Mouse (Mus musculus) liver, embryonic 14.5 days (tissue): ENCODE results near the gene Zfp57. TPM values are rescaled to one million over a fixed set of nuclear protein-coding genes. Genes with fewer than 3 reads are reported as not detected.
A peak's percentile ranks its signal among the peaks of the same experiment; 100 is the strongest.

Experiments used
- ATAC-seq: fragments of 200-750 bp; cut with Nextera tagmentation; 2 replicates; pipeline ENCODE4 v1.8.0; 2017; ENCODE audit warnings: moderate number of reproducible peaks, mild to moderate bottlenecking, moderate library complexity; ENCODE audit not compliant: insufficient read depth
- DNase-seq, 3 experiments: peaks; one replicate each; pipeline ENCODE4 v3.0.0-alpha.2; 2012 to 2013; ENCODE audit warnings: low read depth in 3 of 3, low spot score in 3 of 3
- H3K27ac ChIP-seq: fragments of 300-500 bp; sonication (generic); 2 replicates; pipeline ENCODE4 v1.5.1; 2014; ENCODE audit warnings: moderate library complexity, mild to moderate bottlenecking, control low read depth, inconsistent platforms
- H3K27me3 ChIP-seq: fragments of 300-500 bp; sonication (generic); 2 replicates; pipeline ENCODE4 v1.6.1; 2014; ENCODE audit warnings: mild to moderate bottlenecking, low read length, moderate library complexity; ENCODE audit not compliant: control insufficient read depth, insufficient read depth
- H3K36me3 ChIP-seq: fragments of 300-500 bp; sonication (generic); replicated peaks from 2 replicates; pipeline ENCODE4 v1.6.1; 2014; ENCODE audit warnings: low read depth; ENCODE audit not compliant: control insufficient read depth, insufficient read depth
- H3K4me1 ChIP-seq, 2 experiments: fragments of 200-500 bp in 1 of 2; fragments of 300-500 bp in 1 of 2; sonication (generic) in 1 of 2; replicated peaks; 2 replicates each; pipeline ENCODE4 v1.6.1; 2012 to 2014; ENCODE audit warnings: antibody characterized with exemption in 1 of 2, inconsistent platforms in 1 of 2, low read length in 1 of 2; ENCODE audit not compliant: control insufficient read depth in 2 of 2, insufficient read depth in 2 of 2
- H3K4me2 ChIP-seq: fragments of 300-500 bp; sonication (generic); 2 replicates; pipeline ENCODE4 v1.6.1; 2014; ENCODE audit warnings: low read depth, mild to moderate bottlenecking, control low read depth, moderate library complexity
- H3K4me3 ChIP-seq, 2 experiments: fragments of 200-500 bp in 1 of 2; fragments of 300-500 bp in 1 of 2; sonication (generic) in 1 of 2; 2 replicates each; pipeline ENCODE4 v1.5.1; 2012 to 2014; ENCODE audit warnings: low read depth in 2 of 2, low read length in 2 of 2, mild to moderate bottlenecking in 2 of 2, control low read depth in 1 of 2, inconsistent platforms in 1 of 2, moderate library complexity in 1 of 2; ENCODE audit not compliant: insufficient read depth in 1 of 2
- H3K9ac ChIP-seq: fragments of 300-500 bp; sonication (generic); replicated peaks from 2 replicates; pipeline ENCODE4 v1.6.1; 2014; ENCODE audit warnings: mild to moderate bottlenecking, control low read depth, moderate library complexity
- H3K9me3 ChIP-seq: fragments of 300-500 bp; sonication (generic); 2 replicates; pipeline ENCODE4 v1.6.1; 2016; ENCODE audit warnings: low read length, mixed read lengths; ENCODE audit not compliant: control insufficient read depth
- CTCF ChIP-seq: IDR thresholded peaks from 2 replicates; pipeline ENCODE4 v1.5.1; 2016; ENCODE audit warnings: antibody characterized with exemption, low read depth, control low read depth
- EP300 ChIP-seq: IDR thresholded peaks from 2 replicates; pipeline ENCODE4 v1.6.1; 2016; ENCODE audit warnings: antibody characterized with exemption, low read depth
- WGBS: fragments of 180-500 bp; shearing (Covaris S2); extraction: QIAGEN DNeasy Blood & Tissue Kit; methylation state at CpG from one replicate; pipeline ENCODE4 v1.1.7; 2014; ENCODE audit not compliant: insufficient replicate concordance; 5-methylcytosine and 5-hydroxymethylcytosine counted together
- polyA plus RNA-seq, 2 experiments: library from polyadenylated mRNA; depleted of rRNA in 1 of 2; stranded (reverse) in 1 of 2; unstranded in 1 of 2; fragments of >200 nt; fragmentation: Nextera tagmentation in 1 of 2; extraction: Ambion mirVana in 1 of 2; gene quantifications; 2 replicates each; pipeline versions ENCODE4 v1.2.1 to v1.2.3; 2012 to 2014

Gene Zfp57
- polyA plus RNA-seq, 2 experiments = 2.2 to 3.3 TPM

DNA sequence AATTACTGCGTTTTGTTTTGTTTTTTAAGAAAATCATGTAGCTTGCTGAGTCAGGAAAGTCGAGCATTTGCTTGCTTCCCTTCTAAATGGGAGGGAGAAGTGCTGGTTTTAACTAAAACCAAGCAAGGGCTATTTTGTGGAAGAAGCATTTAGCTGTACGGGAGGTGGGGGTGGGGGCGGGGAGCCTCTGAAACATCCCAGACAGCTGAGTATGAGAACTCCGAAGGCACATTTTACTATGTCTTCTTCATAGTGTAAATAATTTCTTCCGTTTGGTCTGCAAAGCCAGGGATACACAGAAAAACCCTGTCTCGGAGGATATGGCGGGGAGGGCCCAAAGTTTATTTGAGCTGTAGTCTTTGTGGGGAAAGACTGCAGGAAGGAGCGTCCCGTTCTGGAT is 27.2 kb downstream of the Zfp57 start:
- Histone ChIP-seq H3K27me3 (no peaks in the 10 kb centered on the region), H3K4me3 (peak overlapping the region; percentile 49 to 59; a peak in 3 of 4 replicates), H3K27ac (no peak overlapping the region), H3K4me1 (no peaks in the 10 kb centered on the region), H3K9me3 (no peaks in the 10 kb centered on the region), H3K36me3 (no peaks in the 10 kb centered on the region), H3K9ac (no peak overlapping the region), H3K4me2 (peak overlapping the region; percentile 58)
- WGBS = 29% methylated on average over 10 of the region's 10 CpGs
- TF ChIP-seq CTCF = no peak
- no peak for TF ChIP-seq EP300
- DNase-seq = no peak
- no peak for ATAC-seq

DNA sequence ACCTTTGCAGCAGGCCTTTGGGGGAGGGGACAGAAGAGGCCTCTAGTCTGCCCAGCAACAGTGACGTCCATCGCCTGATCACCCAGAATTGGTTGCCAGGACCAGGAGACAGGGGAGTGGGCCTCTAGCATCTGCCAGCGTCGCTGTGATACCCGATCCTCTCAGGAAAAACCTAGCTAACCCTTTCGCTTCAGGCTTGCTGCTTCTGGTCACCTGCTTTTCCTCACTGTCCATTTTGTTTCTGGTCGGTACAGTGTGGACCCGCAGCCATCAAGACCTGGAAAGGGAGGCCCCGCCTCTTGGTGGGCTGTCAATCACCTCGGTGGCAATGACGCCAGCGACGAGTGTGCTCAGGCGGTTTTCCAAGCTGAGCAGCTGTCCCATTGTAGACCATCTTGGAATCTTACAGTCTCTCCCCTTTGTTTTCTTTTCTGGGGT is 27.7 kb downstream of the Zfp57 start:
- TF ChIP-seq EP300 (no peak), CTCF (no peak)
- no peak overlapping the region for H3K27ac ChIP-seq
- H3K4me2 ChIP-seq = peak overlapping the region; percentile 58
- no peaks in the 10 kb centered on the region for H3K27me3 ChIP-seq
- no peaks in the 10 kb centered on the region for H3K4me1 ChIP-seq
- no peak overlapping the region for H3K9ac ChIP-seq
- ATAC-seq (peak; percentile 85), DNase-seq (peak; percentile 41 to 44 (median 43))
- H3K4me3 ChIP-seq = peak overlapping the region; percentile 49 to 59
- WGBS = under 1% methylated on average over 14 of the region's 14 CpGs
- H3K36me3 ChIP-seq = no peaks in the 10 kb centered on the region
- no peaks in the 10 kb centered on the region for H3K9me3 ChIP-seq

- Histone ChIP-seq H3K4me1 (no peaks in the 10 kb centered on the region), H3K9me3 (no peaks in the 10 kb centered on the region), H3K36me3 (no peaks in the 10 kb centered on the region), H3K4me3 (no peak overlapping the region; a peak in 1 of 4 replicates), H3K4me2 (peak overlapping the region; percentile 58), H3K27me3 (no peaks in the 10 kb centered on the region), H3K9ac (no peak overlapping the region), H3K27ac (no peak overlapping the region)
- DNase-seq = no peak
- no peak for TF ChIP-seq EP300
- TF ChIP-seq CTCF = no peak
- no peak for ATAC-seq
- WGBS = 57% methylated on average over 8 of the region's 8 CpGs
Observed at GRCm38 (mm10) chr17:37029162-37029561, 28.2 kb downstream of the Zfp57 start.

DNA sequence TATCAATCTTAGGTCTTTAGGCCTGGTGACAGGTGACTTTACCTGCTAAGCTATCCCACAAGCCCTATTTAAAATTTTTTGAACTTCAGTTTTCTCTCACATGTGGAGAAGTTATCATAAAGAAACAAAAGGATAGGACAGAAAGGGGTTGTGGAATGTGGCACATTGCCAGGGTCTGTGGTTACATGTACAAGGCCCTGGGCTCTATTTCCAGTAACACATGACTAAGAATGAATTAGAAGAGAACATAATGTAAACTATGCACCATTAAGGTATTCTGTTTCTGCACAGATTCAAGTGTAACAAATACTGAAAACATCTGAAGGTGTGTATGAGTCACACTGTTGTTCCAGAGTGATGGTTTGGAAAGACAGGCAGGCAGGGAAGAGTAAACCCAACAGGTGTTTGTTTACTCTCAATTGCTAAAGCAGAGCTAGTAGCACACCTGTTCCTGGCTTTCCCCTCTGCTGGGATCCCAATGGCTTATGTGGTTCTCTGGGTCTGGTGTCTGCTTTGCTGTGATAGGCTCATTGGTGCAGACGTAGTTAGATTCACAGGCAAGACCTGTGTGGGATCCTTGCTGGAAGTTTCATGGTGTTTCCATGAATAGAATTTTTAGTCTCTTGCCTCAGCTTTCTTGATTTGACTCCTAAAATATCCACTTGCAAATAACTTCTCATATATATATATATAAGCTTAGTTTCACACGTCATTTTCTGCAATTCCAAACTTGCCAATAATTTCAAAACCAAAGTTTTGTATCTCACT is 38.3 kb downstream of the Zfp57 start:
- H3K9ac ChIP-seq = no peak overlapping the region
- 0 out of 2 replicates have a peak, but pooled peaks cover under 1% of the 10 kb centered on the region for H3K27me3 ChIP-seq
- DNase-seq (no peak), ATAC-seq (no peak)
- H3K27ac ChIP-seq = no peak overlapping the region
- 43% methylated on average over 2 of the region's 2 CpGs for WGBS
- H3K36me3 ChIP-seq = no peaks in the 10 kb centered on the region
- no peak overlapping the region for H3K4me3 ChIP-seq
- no peaks in the 10 kb centered on the region for H3K9me3 ChIP-seq
- H3K4me1 ChIP-seq = no peaks in the 10 kb centered on the region
- TF ChIP-seq EP300 (no peak), CTCF (no peak)
- no peak overlapping the region for H3K4me2 ChIP-seq

- ATAC-seq = no peak
- 34% methylated on average over 7 of the region's 7 CpGs for WGBS
- H3K9ac ChIP-seq = no peak overlapping the region
- TF ChIP-seq CTCF = no peak
- TF ChIP-seq EP300 = no peak
- peak overlapping the region; percentile 64; the same call in 1 of the 2 replicates for H3K4me2 ChIP-seq
- H3K36me3 ChIP-seq = no peaks in the 10 kb centered on the region
- no peak overlapping the region for H3K27ac ChIP-seq
- H3K27me3 ChIP-seq = peaks cover 53% of the 10 kb centered on the region
- H3K4me1 ChIP-seq = no peaks in the 10 kb centered on the region
- H3K4me3 ChIP-seq = no peak overlapping the region
- no peaks in the 10 kb centered on the region for H3K9me3 ChIP-seq
- no peak for DNase-seq
Observed at GRCm38 (mm10) chr17:37044651-37045244, 43.8 kb downstream of the Zfp57 start.
